Mouse (Mus musculus) right cerebral cortex, postnatal 36 days (tissue): ENCODE results near the gene Rbm33.

ENCODE experiments used
- DNase-seq, 2 experiments: peaks; one replicate each; pipeline ENCODE4 v3.0.0; 2022; ENCODE audit warnings: low spot score in 2 of 2, mixed read lengths in 1 of 2

Gene Rbm33

DNA sequence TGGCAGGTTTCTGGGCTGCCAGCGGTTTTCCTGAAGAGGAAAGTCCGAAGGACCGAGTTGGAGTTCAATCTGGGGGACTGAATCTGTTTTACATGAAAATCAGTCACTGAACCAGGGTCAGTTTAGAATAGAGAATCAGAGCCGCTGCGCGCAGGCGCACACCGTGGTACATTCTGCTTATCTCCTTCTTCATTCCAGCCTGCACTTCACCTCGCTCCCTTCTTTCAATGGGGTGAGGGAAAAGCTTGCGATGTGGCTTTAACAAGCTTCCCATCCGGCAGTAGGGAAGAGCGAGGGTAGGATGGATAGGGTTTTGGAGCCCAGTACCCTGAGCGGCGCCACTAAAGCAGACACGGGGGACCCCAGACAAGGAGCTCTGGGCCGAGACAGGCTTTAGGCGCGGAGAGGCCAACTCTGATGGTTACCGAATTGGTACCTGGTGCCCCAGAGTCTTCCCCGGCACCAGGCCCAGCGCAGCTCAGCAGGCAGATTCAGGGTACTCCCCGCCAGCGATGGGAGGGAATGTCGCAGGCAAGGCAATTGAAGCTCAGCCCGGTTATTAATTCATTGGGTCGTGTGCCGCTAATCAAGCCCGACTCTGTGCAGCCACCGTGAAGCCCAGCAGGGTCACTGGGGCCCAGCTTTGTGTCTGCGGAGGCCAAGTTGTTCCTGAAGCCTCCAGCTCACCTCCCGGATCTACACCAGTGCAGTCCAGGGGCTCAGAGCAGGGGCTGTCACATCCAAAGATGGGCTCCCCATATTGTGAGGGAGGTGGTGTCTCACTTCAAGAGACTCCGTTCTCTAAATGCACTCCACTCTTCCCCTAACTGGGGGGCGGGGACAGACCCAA lies 146.0 kb downstream of the Rbm33 start:
- no peak for DNase-seq

DNA sequence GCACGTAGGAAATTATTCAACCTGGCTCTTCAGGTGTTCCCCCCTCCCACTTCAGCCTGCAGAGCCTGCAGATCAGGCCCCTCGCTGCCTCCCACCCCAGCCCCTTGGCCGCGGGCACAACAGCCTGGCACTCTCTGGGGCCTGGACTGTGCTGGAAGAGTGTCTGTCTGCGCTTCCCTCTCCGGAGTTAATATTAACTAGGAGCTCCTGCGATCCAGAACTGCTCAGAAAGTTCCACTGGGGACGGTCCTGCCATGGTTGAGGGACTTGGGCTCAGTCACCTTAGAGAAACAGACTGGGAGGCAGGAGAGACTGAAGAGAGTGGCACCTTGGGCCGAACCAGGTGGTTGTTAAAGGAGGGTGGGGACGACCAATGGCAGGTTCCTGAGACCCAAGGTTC lies 146.7 kb downstream of the Rbm33 start:
- DNase-seq: no peak

DNA sequence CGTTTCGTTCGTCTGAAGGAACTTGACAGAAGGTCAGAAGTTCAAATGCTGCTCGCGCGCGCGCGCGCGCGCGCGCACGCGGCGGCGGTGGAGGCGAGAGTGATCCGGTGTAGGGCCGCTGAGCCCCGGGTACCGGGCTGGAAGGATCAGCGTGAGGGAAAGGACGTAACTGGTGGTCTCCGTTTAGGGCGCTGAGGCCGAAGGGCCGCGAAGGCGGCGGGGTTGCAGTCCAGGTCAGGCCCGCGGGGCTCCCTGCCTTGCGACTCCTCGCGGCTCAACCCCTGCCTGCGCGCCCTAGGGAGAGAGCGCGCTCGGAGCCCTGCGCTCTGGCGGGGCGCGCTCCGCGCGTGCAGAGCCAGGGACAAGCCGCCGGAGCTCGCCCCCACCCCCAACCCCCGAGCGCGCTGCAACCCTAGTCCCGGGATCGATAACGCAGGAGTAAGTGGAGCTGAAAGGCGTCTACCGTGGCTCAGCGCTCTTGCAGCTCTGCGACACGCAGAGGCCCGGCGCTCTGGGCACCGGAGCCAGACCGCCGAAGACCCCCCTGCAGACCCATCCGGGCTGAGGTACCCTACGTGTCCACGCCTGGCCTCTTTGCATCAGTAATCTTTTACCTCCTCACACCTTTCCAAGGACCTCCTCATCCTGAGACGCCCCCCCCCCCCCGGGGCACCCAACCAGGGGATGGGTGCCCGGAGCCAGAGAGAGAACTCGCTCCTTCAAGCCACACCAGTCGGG lies 147.6 kb downstream of the Rbm33 start:
- DNase-seq: no peak

DNA sequence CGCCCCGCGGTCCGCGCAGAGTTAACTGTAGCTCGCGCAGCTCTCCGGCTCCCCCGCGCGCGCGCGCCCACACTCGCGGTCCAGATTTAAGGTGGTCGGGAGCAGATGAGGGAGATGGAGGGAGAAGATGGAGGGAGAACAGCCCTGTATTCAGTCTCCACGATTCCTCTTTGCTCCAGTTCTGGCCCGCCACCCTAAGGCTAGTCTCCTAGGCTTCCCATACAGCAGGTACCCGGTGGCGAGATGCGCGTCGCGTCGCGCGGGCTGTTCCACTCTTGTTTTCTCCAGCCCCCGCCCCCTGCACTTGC lies 148.1 kb downstream of the Rbm33 start:
- peak; percentile 64 to 75 for DNase-seq

DNA sequence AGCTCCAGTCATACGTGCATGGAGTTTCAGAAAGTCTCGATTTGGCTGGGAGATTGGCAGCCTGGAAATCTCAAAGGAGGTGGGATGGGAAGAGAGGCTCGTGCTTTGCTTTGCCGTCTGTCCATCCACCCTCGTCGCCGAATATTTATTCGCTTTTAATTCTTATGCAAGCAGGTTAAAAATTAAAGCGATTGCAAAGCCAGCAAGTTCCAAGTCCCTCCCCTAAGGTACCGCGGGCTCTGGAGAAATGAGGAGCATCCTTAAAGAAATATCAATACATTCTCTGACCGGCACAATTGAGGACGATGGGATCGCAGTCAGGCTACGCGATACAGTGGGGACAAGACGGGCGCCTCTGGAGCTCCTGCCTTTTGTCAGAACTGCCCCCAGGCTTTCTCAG lies 148.6 kb downstream of the Rbm33 start:
- DNase-seq: no peak

DNA sequence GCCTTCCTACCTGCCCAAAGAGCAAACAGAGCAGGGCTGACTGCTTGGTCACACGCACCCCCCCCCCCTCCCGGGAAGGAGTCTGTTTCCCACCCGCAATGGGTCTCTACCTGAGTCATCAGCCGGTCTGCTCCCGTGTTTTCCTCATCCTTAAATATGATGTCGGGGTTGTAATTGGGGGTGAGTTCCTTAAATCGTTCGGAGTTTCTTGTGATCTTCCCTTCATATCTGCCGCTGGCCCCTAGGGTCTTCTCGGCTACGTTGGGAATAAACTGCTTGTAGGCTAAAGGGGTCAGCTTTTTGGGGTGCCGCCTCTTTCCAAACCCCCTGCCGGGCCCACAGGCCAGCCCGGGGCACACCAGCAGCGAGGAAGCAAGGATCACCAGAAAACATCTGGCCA lies 149.4 kb downstream of the Rbm33 start:
- DNase-seq: no peak

DNA sequence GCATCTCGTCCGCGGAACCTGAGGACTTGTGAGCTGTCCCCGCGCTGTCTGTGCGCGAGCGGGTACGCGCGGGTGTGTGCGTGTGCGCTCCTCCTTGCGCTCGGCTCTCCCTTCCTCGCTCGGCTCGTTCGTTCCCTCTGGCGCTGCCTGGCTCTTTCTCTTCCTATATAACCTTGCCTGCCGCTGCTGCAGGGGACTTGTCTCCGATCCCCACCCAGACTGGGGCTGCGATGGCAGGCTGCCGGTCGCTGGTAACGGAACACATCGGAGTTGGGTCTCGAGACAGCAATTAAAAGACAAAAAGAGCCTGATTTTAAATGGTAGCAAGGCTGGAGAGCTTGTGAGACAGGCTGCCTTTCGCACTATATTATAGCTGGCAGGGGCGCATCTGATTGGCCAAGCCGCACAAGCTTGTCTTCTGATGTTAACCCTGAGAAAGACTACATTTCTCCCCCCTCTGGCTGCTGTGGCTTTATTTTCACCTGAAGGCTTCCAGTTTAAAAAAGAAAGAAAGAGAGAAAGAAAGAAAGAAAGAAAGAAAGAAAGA lies 149.9 kb downstream of the Rbm33 start, which contains the start of gene Shh:
TSS of gene Shh (minus strand) at position 497 of the 547 bp plus-strand sequence.
- DNase-seq: peak in 1 of 2 experiments; percentile 49
